Mouse (Mus musculus): Measurements from ENCODE around the gene Uqcr11.

The Uqcr11 gene

DNA sequence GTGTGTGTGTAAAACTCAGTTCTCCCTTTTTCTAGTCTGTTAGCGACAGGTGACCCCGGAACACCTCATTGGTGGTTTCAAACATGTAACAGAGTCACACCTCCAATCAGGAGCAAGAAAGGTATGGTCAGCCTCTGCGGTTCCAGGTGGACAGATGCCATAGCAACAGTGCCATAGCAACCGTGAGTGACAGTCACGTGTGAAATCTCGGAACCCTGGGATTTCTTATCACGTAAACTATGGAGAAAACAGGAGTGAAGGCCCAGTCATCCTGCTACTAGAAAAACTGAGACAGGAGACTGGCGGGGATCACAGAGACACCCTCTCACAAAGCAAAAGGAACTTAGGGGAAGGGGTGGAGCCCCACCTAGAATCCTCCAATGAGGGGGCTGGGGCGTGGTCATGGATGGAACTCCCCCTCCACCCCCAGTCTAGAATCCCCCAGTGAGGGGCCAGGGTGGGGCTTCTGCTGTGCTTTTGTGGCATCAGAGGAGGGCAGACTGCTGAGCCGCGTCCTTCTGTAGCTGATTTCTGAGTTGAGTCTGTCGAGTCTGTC, 35.1 kb downstream of the Uqcr11 start:
- peak; percentile 87 for DNase-seq

GRCm38 (mm10) chr10:80369995-80370747, 36.5 kb downstream of the Uqcr11 start:
- DNase-seq = no peak

GRCm38 (mm10) chr10:80368392-80368791, 38.2 kb downstream of the Uqcr11 start:
- DNase-seq = peak; percentile 23

GRCm38 (mm10) chr10:80367954-80368353, 38.7 kb downstream of the Uqcr11 start:
- peak; percentile 46 for DNase-seq

DNA sequence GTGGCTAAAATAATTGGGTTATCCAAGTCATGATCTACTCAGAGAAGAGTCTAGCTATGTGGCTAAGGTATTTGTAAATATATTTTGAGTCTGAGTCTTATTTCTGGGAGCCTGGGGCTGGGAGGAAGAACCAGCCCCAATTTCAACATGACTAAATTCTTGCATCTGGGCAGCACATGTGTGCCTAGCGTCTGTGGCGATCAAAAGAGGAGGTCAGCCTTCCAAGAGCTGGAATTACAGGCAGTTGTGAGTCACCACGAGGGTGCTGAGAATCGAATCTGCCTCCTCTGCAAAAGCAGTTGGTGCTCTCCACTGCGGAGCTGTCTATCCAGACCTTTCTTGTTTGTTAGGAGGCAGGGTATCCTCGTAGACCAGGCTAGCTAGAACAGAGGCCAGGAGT, 40.9 kb downstream of the Uqcr11 start:
- DNase-seq = no peak

GRCm38 (mm10) chr10:80363734-80364133, 42.9 kb downstream of the Uqcr11 start:
- peak; percentile 10 for DNase-seq

DNA sequence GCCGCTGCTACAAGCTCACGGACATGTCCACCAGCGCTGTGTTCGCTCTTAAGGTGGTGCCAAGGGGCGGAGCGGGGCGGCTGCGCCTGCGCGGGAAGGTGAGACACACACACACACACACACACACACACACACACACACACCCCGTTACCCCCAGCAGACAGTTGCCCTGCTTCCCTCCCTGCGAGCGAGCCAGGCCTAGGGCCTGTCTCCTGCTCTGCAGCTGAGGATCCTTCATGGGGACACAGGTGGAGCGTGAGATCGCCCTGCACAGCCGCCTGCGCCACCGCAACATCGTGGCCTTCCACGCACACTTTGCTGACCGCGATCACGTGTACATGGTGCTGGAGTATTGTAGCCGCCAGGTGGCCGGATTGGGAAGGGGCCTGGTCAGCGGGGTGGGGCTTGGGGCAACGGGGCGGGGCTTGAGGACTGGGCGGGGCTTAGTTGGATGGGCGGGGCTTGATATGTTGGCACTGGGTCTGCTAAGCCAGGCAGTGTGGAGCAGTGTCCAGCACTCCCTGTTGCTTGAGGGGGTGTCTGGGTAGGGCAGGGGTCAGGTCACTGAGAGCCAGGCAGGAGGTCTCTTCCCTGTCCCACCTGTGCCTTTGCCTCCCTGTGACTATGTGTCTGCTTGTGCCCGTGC, 48.5 kb downstream of the Uqcr11 start:
- DNase-seq = peak; percentile 71

GRCm38 (mm10) chr10:80357336-80357735, 49.3 kb downstream of the Uqcr11 start:
- DNase-seq = no peak

- DNase-seq = no peak
Measured at GRCm38 (mm10) chr10:80356737-80357136, 49.9 kb downstream of the Uqcr11 start.

- DNase-seq = peak; percentile 48
Measured at GRCm38 (mm10) chr10:80356001-80356682, 50.5 kb downstream of the Uqcr11 start, which contains the start of gene Plk5. Gene Plk5 (plus strand): TSS chr10:80356459.

GRCm38 (mm10) chr10:80355431-80355830, 51.2 kb downstream of the Uqcr11 start:
- peak; percentile 59 for DNase-seq
